Mouse (Mus musculus) spleen, embryonic (tissue): Measurements from ENCODE around the gene Hlcs.

Experiments used
- CTCF ChIA-PET: fragments of 350-600 bp; sonication (Branson Sonifier 250); formaldehyde crosslinking; loops from one replicate; lab custom pipeline; 2022; lab: Charles Lee

Gene Hlcs

DNA sequence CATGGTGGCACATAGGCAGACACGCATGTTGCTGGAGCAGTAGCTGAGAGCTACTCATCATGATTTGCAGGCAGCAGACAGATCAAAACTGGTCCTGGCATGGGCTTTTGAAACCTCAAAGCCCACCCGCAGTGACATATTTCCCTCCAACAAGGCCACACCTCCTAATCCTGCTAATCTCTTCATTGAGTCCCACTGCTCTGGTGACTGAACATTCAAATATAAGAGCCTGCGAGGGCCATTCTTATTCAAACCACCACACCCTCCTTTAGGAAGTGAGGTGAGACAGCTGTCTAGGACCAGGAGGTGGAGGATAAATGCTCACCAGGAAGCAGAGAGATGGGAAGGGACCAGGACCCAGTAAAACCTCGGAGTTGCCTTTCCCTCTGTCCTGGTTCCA, 143.2 kb downstream of the Hlcs start:
- CTCF ChIA-PET: no interaction called here

DNA sequence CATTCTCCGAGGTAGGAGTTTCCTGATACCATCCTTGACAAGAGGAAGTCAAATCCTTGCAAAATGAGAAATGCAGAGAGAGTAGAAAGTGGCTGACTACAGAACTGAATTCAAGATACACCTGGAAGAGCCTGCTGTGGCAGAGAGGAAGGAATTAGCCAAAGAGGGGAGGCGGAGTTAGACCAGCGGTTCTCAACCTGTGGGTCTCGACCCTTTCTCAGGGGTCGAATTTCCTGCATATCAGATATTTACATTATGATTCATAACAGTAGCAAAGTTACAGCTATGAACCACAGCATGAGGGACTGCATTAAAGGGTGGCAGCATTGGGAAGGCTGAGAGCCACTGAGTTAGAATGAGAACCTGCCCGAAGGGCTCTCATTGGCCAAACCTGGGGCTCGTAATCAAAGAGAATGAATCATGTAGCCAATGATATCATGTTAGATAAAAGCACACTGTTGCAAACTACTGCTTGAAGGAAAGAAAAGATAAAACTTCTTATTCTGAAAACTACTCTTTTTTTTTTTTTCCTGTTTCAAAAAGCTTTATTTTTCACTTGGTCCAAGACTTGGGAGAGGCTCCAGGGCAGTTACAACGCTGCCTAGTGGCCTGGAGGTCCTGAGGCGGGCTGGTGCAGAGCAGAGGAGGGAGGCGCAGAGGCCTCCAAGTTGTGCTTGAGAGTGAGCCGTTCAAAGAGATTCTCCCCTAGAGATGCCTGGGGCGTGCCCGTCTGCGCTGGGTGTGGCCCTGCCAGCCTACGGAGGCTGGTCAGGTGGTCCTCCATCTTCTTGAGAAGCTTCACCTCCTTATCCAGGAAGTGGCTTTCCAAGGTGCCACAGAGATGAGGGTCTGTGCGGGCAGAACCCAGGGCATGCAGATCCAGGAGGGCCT, 144.5 kb downstream of the Hlcs start:
- CTCF ChIA-PET: no interaction called here

DNA sequence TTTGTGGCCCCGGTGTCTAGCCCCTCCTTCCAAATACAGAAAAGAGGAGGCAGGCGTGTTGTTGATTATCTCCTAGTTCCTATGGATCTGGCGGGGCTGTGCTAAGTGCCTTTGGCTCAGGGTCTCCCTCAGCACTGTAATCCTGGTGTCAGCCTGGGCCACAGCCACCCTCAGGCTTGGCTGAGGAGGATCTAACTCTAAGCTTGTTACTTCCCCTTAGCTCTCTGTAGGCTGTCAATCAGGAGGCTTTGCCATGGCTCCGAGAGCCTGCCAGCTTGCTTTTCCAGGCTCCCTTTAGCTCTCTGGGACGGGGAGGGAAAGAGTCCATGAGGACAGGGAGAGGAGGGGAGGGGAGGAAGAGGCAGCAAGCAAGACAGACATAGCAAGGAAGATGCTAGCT, 148.4 kb downstream of the Hlcs start:
- CTCF ChIA-PET: no interaction called here

DNA sequence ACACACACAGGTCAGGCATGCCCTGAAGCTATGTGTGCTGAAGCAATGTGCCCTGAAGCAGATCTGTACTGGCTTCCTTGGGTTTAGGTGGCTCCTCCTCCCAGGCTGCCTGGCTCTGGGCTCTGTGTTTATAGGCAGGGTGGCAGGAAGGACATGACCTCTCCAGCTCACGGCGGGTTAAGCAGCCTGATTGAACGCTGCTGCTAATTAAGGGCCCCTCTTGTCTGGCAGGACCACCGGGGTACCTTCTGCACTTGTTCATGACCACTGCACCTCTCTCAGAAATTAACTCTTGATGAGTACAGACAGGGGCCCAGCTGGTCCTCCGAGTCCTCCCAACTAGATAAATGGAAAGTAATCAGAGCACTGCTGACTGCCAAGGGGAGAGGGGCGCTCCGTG, 149.1 kb downstream of the Hlcs start:
- CTCF ChIA-PET: interaction anchor here (0.6 kb wide), 1 partner anchor 121 kb away, joined by 4 read pairs; no protein-coding TSS in a partner anchor

DNA sequence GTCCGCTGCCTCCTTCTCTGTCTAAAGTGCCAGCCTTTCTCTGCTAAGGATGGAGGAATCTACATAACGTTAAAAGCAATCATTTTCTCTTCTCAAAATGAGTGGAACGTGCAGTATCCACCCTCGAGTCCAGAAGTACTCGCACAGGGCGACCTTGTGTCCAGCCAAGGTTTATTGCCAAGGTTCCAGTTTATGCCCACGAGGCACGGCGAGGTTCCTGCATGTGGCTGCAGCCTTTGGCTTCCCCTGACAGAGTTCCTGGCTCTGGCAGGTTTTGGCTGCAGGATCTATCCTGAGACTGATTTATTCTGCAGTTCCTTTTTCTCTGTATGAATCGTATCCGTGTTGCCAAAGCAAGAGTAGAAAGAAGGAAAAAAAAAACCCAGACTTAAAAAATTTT, 150.3 kb downstream of the Hlcs start:
- CTCF ChIA-PET: no interaction called here

DNA sequence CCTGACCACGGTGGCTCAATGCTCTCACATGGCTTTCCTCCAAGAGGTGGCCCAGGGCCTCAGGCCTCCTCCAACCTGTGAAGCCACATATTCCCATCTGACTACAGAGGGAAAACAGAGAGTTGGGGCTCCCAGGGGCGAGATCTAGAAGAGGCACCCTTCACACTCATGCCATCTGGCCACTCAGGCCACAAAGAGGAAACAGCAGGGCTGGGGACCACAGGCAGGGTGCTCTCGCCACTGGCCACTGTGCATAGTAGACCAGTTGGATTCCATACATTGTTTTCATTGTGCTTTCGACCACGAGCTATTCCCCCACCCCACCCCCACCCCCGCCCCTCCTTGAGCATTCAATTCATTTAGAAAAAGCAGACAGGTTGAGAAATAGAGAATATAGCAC, 151.4 kb downstream of the Hlcs start:
- CTCF ChIA-PET: no interaction called here

DNA sequence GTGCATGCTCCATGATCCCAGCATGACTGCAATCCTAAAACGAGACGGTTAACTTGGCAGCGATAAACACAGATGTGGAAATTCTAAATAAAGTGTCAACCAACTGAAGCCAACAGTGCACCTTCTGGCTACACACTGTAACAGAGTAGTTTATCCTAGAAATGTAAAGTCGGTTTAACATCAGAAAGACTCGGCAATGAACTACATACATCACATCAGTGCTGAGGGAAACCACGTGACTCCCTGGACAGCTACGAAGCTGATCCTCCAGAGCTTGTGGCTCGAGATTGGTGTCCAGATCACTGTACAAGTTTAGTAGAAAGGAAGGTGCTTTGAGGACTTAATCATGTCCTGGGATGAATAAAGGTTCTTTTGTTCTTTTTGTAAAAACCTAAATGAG, 155.6 kb downstream of the Hlcs start:
- CTCF ChIA-PET: no interaction called here

DNA sequence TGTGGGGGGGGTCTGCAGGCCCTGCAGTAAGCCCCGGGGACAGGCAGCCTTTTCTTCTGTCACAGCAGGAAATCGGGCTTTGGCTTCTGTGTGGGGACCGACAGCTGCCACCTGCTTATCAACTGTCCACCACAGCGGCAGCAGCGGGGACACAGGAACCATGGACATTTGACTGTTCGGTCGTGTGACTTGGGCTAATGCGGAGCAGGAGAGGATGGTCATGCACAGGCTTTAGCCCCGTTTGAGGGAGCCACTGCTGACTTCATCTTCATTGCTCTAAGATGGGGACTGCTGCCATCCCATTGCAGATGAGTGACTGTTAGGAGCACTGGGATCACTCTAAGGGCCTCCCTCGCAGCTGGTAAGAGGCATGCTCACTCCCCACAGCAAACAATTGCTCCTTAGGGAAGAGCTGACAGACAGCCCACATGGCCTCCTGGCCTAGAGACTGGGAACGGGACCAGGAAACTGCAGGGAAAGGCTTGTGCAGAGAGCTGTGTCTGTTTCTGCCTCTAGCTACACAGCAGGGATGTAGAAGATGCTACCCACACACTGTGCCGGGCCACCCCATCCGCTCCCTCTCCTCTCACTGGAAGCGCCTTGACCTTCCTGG, 158.2 kb downstream of the Hlcs start:
- CTCF ChIA-PET: no interaction called here

DNA sequence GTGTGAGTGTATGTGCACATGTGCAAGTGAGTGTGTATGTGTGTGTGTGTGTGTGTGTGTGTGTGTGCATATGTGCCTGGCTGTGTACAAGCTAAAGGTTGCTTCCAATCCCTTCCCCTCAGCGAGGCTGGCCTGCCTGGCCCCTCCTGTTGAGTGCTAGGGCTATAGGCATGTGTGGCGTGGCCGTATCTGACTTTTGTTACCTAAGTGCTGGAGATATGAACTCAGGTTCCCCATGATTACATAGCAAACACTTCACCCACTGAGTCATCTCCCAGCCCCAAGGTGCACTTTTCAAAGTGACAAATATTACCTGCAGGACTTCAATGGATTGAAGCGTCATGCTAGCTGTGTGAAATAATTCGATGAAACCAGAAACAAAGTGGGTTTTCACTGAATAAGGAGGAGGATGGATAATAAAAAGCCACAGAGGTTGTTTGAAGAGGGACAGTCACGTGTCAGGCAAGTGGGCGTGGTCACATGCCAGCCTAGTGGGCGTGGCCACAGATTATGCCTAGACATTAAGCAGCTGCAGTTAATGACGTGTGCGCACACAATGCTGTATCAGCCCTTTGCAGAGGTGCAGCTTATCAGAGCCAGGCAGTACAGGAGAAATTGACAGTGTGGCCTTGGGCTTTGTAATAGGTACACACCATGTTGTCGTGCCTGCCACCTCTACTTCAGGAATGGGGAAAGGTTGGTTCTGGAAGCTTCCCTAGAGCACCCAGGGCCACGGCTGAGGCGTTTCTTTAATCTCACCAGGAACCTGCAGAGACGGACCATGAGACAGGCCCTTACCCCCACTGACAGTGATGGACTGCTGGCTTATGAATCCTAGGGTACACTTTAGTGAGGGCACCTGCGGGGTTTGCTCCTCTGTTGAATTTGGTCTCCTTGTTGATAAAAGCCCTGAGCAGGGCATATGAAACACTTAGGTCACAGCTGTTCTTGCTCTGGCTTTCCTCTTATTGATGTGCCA, 163.0 kb downstream of the Hlcs start:
- CTCF ChIA-PET: no interaction called here

DNA sequence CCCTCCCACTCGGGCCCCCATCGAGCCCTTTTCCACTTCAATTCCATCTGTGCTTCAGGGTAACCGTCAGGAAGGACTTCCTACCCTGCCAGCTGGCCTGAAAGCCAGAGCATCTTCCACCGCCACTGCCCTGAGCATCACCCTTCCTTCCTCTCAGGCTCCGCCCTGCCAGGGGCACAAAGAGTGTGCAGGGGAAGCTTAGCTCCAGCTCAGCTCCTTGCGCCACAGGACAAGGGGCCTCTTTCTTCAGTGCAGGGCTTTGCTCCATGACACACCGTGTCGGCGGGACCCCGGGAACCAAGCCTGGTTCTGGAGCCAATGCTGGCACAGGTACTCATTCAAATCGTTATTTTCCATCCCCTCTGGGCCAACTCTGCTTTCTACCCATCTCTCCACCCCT, 165.2 kb downstream of the Hlcs start:
- CTCF ChIA-PET: no interaction called here

DNA sequence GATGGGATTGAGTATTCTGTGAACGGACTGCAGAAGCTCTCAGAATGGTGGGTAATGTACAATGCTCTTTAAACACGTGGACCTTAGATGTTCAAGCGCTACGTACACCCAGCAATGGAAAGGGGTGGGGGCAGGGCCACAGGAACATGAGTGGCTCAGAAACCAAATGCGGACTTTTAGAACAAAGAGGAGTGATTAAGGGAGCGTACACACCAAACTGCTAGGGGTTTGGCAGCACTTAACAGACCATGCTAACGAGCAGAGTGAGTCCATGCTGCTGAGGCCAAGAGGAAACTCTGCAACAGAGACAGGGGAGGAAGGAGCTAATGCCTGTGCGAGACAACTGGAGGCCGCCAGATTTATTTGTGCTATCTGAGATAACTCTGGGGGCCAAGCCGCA, 170.0 kb downstream of the Hlcs start:
- CTCF ChIA-PET: no interaction called here

DNA sequence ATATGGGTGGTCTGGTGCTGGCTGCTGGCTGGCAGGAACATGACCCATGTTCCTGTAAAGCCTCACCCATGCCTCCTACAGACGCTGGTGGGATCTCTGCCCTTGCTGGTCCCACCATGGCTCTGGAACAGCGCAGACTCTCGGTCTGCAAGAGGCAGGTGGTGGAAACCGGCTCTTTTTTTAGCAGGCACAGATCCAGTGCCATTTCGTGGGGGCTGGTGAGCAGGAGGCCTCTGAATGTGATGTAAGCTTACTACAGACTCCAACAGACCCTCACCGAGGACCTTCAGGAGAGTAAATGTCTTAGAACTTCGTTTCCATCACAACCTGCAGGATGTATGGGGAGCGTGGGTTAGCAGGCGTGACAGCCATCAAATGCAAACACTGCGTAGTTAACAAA, 172.6 kb downstream of the Hlcs start:
- CTCF ChIA-PET: no interaction called here

DNA sequence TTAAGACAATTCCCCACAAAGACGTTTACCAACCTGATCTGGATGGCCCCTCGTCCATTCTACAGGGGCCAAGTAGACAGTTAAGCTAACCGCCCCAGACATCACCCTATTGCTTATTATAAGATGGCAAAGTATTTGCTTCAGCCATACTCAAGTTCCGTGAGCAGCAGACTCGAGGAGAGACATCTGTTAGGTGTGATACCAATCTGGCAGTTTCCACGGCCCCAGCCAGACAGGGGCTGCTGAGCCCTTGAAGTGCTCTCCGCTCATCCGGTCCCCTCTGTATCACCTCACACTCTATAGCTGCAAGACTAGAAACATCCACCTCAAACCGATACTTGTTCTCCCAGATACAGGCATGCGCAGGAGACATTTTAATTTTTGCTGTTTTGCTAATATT, 179.2 kb downstream of the Hlcs start:
- CTCF ChIA-PET: no interaction called here

DNA sequence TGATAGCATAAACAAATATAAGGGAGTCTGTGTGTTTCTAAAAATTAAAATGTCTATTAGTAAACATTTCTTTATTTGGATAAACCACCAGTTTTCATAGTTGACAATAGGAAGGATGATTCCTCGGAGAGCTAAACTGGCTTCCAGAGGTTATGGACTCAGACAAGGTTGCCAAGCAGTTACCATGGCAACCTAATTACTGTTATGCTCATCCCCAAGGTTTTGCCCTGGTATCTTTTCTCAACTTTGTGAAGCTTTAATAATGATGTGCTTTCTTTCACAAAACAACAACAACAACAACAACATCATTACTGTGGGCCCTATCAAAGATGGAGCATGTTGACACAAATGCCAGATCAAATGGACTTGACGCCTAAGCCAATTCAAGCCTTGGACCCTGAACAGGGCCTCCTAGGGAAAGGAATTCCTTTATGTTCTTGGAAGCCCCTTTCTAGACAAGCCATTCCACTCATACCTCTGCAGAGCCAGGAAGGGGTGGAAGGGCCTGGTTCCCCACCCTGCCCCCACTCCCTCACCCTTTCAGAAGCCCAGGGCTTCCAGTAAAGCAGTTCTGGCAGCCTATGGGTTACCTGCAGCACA, 185.0 kb downstream of the Hlcs start:
- CTCF ChIA-PET: no interaction called here

DNA sequence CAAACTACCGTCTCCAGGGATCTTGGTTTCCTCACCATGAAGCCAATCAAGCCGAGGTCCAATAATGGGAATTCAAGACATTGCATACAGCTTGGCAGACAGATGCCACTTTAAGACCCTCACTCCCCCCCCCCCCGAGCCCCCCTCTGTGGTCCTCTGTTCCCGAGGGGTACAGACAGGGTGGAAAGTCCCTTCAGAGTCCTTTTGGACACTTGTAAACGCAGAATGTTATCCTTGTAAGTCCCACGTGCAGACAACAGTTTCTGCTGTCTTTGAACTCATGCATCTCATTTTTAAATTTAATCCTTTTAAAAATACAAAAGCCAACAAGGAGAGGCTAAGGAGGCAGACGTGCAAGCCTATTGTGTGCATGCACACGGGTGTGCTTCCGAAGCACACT, 187.2 kb downstream of the Hlcs start:
- CTCF ChIA-PET: no interaction called here

DNA sequence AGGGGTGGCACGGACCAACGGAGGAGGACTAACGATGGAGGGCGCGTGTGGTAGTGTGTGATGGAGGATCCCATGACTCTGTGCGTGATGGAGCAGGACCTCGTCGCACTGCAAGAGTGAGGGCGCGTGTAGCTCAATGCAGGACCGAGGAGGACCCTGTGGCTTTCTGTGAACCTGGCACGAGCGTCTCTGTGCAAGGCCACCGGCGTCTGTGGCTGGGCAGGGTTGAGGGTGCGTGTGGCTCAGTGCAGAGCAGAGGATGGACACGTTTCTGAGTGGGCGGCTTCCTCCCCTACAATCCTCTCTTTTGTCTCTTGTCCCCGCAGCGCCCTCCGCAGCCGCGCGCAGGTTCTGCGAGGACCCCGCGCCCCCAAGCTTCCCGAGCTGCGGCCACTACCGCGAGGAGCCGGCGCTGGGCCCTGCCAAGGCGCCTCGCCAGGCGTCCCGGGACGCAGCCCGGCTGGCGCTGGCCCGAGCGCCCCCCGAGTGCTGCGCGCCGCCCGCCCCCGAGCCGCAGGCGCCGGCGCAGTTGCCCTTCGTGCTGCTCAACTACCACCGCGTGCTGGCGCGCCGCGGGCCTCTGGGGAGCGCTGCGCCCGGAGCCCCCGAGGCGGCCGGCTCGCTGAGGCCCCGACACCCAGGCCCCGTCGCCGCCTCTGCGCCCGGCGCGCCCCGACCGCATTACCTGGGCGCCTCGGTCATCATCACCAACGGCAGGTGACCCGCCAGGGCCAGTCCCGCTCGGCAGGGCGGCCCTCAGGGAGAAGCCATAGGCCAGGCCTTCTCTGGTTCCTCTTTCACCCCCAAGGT, 188.0 kb downstream of the Hlcs start:
- CTCF ChIA-PET: no interaction called here

DNA sequence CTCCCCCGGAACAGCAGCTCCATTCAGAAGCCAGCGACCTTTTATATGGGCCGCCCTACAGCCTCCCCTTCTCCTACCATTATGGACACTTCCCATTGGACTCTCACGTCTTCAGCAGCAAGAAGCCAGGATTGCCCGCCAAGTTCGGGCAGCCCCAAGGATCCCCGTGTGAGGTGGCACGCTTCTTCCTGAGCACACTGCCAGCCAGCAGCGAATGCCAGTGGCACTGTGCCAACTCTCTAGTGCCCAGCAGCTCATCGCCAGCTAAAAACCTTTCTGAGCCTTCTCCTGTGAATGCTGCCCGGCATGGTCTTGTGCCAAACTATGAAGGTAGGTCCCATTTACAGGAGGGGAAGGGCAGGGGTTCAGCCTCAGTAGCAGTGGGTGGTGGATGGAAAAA, 190.1 kb downstream of the Hlcs start:
- CTCF ChIA-PET: no interaction called here

DNA sequence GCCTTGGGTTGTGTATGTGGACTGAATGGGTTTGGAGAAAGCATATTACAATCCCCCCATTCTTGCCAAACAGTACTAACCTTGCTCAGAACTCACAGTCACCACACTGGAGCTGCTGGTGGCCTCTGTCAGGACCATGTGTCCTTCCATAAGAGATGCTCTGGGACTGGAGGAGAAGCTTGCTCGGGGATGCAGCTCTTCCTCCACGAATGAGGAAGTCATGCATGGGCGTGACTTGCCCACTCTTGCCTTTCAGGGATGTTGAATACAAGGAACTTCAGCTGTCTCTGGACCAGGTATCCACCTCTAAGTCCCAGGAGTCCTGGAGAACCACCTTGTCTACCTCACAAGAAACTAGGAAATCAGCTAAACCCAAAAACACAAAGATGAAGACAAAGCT, 191.0 kb downstream of the Hlcs start:
- CTCF ChIA-PET: no interaction called here

DNA sequence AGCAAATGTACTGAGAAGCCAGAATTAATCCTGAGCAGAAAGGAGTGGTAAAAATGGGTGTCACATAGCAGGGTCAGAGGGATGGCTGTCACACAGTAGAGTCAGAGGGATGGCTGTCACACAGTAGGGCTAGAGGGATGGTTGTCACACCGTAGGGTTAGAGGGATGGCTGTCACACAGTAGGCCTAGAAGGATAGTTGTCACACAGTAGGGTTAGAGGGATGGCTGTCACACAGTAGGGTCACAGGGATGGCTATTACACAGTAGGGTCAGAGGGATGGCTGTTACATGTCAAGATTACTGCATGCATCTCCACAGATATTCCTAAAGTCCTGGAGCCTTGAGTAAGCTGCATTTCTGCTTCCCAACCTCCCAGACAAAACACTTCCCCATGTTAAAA, 195.0 kb downstream of the Hlcs start:
- CTCF ChIA-PET: no interaction called here

DNA sequence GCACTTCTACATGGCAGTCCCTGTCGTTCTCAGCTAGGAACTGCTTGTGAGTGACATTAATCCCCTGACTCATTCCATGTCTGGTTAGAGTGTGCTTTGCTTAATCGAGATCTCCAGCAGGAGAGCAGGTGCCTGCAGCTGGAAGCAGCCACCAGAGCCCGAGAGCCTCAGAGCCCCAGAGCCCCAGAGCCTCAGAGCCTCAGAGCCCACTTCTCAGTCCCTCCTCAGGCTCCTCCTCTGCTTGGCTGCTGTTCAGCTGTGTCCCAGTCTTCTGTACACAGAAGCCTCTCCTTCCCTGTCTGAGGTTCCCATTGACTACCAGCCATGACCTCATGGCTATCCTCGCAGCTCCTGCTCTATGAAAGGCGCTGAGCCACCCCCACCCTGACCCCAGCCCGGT, 196.0 kb downstream of the Hlcs start:
- CTCF ChIA-PET: no interaction called here

DNA sequence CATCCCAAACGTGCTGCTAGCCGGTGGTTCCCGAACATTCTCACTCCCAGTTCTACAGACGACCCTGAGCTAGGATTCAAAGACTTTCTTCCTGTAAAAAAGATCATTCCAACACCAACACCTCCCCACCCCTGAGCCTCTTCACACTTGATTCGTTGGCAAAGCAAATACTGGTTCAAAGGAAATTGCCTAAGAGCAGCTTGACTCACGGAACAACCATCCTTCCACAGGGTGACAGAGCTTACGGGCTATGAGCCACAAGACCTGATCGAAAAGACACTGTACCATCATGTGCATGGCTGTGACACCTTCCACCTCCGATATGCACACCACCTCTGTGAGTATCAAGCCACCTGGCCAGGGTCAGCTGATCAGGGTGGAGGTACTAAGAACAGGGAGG, 198.7 kb downstream of the Hlcs start:
- CTCF ChIA-PET: no interaction called here
